Mouse (Mus musculus): ENCODE results near the gene Cd82.

The Cd82 gene

DNA sequence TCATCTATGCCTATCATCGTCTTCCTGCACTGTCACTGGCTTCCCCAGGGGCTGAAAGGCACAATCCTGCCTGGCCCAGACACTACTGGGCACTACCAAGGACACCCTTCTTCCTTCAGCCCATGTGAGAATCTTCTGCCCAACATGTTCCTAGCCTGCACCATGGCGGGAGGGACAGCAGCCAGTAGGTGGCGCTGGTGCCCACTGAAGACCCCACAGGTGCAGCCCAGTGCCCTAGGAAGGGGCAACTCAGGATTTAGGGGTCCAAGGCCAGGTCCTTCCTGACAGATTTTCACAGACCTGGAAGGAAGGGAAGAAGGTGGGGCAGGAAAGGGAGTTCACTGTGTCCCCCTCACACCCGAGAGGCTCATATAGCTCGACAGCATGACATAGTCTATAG is 47.7 kb downstream of the Cd82 start:
- peak in 1 of 2 experiments; percentile 61 for DNase-seq (ENCODE audit: low spot score in 2 of 2)

DNA sequence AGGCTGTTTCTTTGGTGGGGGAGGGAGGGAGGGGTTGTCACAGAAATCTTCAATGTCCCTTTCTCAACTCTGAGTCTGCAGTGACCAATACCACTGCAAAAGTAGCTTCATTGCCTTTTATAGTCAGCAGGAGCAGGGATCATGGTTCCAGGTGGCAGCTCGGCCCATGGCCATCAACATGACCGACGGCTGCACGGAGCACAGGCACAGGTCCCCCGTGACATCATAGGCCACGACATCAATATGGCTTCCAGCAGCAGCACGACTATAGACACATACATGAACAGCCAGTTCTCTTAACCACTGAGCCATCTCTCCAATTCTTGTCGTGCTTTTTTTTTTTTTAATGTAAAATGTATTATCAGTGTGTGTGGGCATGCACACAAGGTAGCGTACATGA is 48.8 kb downstream of the Cd82 start:
- no peak for DNase-seq (ENCODE audit: low spot score in 2 of 2)

DNA sequence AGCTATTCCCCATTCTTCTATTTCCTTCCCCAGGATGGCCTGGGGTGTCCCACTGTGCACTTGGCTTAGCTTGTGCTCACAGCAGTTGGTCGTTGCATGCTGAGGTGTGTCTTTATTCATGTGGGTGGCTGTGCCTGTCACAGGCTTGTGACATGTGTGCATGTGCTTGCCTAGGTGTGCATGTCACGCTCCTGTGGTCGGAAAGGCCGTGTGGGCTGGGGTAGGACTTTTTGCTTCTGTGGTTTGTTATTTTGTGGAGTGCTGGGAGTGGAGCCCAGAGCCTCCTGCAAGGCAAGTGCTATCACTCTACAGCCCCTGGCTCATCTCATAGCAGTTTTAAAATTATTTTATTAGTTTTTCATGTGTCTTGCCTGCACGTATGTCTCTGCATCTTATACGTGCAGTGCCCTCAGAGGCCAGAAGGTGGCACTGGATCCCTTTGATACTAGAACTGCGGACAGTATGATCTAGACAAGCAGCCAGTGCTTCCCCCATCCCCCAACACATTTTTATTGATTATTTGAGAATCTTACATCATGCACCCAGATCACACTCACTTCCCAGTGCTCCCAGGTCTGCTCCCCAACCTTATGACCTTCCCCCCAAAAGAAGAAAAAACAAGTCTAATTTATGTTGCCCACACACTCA is 49.4 kb downstream of the Cd82 start:
- peak; percentile 50 to 79 for DNase-seq (ENCODE audit: low spot score in 2 of 2)

DNA sequence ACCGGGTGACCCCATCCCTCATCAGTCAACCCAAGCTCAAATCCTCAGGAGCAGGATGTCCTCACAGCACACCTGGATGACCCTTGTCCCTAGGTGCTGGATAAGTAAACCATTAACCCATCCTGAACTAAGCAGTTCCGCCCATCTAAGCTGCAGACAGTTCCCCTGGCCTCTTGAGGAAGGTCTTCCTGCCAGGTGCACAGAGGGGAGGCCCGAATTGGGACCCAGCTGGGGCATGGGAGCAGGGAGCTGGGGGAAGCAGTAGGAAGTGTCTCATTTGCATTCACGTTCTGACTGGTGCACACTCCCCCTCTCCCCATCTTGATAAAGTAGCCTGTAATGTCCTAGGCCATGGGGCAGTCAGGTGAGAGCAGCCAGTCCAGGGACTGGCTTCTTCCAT is 50.8 kb downstream of the Cd82 start:
- DNase-seq (ENCODE audit: low spot score in 2 of 2) = no peak

DNA sequence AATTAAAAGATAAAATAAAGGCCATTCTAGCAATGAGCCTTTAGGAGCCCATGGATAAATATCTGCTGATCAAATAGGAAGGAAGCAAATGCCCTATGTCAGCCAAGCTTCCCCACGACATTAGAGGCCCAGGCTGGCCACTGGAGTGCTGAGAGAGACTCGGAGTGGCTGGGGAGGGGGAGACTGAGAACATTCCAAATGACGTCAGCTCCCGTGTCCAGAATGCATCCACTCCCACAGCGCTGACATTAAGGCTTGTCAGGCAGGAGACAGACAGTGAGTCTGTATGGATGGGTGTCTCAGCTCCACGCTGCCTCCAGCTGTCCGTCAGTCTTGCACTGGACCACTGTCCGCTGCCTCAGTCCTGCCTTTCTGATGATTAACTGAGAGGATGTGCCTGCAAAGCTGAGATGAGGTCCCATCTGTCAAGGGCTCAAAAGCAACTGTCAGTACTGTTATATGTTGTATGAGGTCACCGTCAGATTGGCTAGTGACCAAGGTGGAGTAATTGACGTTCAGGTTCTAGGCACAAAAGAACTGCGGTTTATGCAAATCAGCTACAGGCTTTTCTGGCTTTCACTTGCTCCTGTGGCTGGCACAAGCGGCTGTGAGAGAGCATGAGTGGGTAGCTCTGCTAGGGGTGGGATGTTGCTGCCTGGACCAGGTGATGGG is 51.9 kb downstream of the Cd82 start:
- DNase-seq (ENCODE audit: low spot score in 2 of 2) = no peak

DNA sequence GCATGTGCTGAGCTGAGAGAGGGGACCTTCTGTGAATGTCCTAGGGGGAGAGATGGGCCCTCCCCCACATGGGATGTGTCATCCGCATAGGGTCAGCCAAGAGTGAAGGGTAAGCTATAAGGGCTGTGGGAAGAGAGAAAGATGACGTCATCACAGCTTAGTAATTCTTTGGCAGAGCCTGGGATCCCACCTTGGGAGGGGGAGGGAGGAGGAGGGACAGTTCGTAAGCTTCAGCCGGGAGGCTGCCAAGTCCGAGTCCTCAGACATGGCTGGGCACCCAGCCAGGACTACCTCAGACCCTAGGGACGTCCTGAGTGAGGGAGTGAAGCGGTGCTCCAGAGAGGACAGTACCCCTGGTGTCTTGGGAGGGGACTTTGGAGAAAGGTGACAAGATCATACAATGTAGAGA is 57.9 kb downstream of the Cd82 start:
- peak in 1 of 2 experiments; percentile 51 for DNase-seq (ENCODE audit: low spot score in 2 of 2)

DNA sequence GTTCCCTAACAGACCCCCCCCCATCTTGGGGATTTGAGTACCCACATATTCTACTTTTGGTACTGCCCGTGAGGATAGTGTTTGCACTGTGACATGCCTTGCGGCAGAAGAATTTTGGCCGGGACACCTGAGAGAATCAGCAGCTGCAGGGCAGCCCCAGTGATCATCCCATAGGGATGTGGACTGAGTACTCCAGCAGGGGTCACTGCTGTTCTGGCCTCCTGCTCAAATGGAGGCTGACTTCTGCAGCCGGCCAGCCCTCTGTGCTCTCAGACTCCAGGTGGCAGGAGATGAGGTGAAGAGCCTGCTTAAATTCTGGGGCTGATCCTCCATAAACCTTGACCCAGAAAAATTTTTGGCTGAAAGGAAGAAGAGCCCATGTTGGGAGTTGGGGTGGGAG is 58.8 kb downstream of the Cd82 start:
- DNase-seq (ENCODE audit: low spot score in 2 of 2) = no peak

DNA sequence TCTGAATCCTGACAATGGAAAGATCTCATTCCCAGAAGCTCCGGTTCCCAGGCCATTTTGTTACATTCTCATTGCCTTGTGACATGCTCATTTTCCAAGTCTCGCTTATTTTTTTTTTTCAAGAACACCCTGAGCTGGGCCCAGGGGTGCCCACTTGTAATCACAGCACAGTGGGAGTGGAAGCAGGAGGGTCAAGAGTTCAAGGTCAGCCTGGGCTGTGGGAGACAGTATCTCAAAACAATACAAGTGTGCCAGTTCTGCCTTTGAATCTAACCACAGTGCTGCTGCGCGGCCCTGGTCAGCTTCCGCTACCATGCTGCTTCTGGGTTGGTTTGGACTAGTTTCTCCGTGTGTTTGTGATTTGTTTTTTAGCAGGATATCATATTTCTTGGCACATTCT is 59.7 kb downstream of the Cd82 start:
- DNase-seq (ENCODE audit: low spot score in 2 of 2) = no peak

DNA sequence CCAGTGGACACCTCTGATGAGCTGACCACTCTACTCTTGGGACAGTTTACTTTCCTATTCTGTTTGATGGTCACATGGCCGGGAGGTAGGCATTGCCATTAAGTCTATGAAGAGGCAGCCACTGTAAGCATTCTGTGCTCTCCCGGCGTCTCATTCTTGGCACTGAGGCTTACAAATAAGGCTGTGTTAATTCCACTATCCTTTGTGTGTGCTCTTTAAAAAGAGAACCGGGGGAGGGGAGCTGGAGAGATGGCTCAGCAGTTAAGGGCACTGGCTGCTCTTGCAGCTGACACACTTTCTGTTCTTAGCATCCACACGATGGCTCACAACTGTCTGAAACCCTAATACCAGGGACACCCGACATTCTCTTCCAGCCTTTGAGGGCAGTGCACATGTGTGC is 71.7 kb downstream of the Cd82 start:
- DNase-seq (ENCODE audit: low spot score in 2 of 2) = no peak

DNA sequence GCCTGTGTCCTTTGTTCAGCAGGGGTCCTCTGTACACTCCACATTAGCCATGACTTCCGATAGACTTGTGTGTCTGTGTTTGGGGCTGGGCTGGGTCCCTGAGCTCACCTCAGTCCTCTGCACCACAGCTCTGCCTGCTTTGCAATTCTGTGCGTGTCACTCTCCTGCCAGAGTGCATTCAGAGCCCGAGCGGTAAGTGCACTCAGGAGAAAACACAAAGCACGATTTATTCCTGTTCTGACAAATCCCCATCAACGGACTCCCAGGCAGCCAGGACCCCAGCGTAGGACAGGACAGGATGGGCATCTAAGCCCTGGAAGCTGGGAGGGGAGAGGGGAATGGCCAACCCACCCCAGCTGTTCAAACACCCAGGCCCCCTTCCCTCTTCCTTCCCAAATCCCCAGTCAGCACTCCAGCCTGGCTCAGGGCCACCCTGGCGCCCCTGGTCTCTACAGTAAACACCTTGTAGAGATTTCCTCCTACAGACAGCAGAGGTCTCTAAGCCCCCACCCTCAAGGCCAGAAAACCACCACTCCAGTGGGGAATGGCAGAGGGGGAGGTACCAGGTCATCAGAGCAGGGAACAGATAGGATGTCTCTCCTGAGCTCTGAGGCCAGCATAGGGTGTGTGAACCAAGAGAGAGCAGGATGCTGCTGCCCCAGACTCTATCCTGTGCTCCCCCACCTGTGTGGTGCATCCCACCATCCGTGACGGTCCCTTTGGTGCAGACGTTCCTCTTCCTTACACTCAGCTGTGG is 72.6 kb downstream of the Cd82 start:
- DNase-seq (ENCODE audit: low spot score in 2 of 2) = no peak

DNA sequence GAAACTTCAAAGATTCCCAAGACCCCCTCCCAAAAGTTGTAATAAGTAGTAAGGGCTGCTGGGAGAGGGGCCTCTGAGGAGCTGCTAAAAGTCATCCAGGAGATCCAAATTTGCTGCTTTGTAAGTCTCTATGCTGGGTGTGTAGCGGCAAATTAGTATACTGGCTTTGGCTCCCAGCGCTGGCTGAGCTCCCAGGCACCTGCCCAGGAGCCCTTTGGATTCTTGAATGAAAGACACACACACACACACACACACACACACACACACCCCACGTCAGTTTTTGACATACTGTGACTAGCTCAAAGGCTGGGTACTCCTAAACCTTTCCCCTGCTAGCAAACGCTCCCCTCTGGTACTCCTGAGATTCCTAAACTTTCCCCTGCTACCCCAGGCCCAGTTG is 76.0 kb downstream of the Cd82 start:
- DNase-seq (ENCODE audit: low spot score in 2 of 2) = no peak

DNA sequence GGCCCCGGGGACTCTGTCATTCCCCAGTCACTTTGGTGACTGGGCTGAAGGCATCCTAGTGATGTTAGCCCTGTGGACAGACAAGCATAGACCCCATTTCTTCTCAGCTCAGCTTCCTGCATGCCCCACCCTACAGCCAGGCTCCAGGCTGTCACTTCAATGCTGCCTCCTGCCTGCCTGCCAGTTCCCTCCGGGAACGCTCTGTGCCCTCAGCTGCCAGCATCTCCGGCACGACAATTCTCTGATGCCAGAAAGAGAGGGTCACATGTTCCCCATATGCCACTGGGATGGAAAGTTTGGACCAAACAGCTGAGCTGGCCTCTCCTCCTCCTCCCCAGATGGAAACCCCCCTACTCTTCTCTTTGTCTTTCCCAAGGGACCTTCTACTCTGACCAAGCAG is 79.1 kb downstream of the Cd82 start:
- DNase-seq (ENCODE audit: low spot score in 2 of 2) = peak in 1 of 2 experiments; percentile 40

DNA sequence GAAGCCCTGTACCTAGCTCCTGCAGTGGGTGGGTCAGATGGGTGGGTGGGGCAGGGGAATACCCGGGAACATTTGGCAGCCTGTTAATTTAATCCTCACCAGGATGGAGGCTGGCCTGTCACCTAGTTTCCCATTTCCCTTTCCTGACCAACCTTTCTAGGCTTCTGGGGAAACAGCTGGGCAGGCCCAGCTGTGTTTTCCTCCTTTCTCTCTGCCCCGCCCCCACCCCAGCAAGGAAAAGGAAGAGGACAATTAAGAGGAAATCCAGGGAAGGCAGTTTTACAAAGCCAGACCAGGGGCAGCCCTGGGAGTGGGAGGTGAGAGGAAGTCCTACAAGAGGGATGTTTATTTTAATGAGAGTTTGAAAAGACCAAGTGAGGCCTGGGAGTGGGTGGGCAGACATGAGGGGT is 82.3 kb downstream of the Cd82 start:
- DNase-seq (ENCODE audit: low spot score in 2 of 2) = no peak

DNA sequence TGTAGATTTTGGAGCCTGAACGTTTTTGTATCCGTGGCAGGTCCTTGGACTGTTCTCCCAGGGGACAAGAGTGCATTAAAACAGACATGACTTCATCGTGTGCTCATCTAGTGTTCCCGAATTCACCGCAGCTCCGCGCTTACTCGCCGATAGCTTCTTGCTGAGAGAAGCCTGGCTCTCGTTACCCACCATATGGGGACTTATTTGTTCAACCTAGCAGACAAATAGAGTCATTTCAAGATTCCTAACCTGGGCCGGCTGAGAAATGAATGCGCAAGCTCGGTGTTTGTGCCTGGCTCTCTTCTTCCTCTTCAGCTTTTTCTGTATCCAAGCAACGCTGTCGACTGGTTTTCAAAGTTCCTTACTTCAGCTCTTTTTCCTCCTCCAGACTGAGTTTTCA is 85.1 kb downstream of the Cd82 start:
- DNase-seq (ENCODE audit: low spot score in 2 of 2) = peak in 1 of 2 experiments; percentile 24

DNA sequence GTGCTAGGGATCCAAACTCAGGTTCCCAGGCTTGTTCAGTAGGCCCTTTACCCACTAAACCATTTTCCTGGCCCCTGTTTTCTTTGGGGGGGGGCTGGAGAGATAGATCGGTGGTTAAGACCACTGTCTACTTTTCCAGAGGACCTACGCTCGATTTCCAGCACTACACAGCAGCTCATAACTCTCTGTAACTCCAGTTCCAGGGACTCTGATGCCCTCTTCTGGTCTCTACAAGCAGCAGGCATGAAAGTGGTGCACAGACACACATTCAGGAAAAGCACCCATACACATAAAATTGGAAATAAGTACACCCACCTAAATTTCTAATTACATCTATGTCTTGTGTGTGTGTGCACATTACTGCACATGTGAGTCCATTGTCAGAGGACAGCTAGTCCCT is 85.8 kb downstream of the Cd82 start:
- DNase-seq (ENCODE audit: low spot score in 2 of 2) = no peak

DNA sequence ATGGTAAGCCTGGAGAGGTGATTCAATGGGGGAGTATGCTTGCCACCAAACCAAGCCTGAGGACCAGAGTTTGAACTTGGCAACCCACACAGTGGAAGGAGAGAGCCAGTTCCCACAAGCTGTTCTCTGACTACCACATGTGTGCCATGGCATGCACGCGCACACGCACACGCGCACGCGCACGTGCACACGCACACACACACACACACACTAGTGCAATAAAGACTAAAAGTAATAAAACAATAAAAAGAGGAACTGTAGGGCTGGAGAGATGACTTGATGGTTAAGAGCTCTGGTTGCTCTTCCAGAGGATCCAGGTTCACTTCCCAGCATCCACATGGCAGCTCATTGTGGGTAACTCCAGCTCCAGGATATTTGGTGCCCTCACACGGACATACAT is 90.1 kb downstream of the Cd82 start:
- no peak for DNase-seq (ENCODE audit: low spot score in 2 of 2)

DNA sequence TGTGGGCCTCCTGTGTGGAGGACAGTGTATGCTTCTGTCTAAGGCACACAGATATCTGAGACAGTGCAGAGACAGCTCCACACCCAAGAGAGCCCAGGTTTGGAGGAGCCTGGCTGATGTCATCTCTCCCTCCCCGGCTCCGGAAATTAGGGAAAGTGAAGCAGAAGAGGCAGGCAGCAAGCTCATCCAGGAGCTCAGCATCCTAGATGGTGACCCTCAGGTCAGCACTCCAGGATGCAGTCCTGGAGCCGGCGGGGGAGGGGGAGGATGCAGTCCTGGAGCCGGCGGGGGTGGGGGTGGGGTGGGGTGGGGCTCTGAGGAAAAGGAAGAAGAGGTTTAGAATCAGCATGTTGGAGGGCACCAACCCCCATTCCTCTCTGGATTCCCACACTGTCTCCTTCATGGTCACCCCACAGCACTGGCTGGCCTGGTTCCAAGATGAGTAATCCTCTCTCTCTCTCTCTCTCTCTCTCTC is 90.8 kb downstream of the Cd82 start:
- no peak for DNase-seq (ENCODE audit: low spot score in 2 of 2)
